Mouse (Mus musculus): Measurements from ENCODE around the gene Gm13693.

DNA sequence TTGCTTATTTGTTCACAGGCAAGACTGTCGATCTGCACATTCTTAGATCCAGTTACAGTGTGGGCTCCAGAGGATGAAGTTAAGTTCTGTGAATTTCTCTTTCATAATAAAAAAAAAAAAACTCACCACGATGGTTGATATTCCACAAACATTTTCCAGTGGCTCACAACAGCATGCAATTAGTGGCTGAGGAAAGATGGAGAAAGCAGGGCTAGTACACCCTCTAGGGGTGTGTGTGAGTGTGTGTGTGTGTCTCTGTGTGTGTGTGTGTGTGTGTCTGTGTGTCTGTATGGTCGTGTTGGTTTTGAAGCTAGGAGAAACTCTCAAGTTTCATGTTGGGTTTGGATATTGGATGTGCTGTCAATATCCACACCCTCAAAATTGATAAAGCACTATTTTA lies 19.9 kb upstream of the Gm13693 start:
- TF ChIP-seq POLR2A (IDR thresholded peaks at IDR 0.05; ENCODE audit: borderline replicate concordance, control insufficient read depth, low read depth, low read length) (no peak), CTCF (IDR thresholded peaks at IDR 0.05; ENCODE audit: control insufficient read depth, insufficient read depth, low read length) (no peak)

All from bone marrow, adult 2 months (tissue).